Mouse (Mus musculus): Measurements from ENCODE around the gene Erich2.
"Not testable (repeated sequence)": the region's sequence is repeated elsewhere in the genome, so short reads cannot be mapped to it uniquely, and the experiment has no call there.

Erich2 gene

GRCm38 (mm10) chr2:70508496-70508895 lies at the start of gene Erich2:
TSS of gene Erich2 (plus strand) at chr2:70508819.
- no peak for DNase-seq (ENCODE audit: low spot score)

- DNase-seq (ENCODE audit: low spot score): no peak
Observed at GRCm38 (mm10) chr2:70463606-70464005, 45.0 kb upstream of the Erich2 start.

GRCm38 (mm10) chr2:70471136-70471535 lies 37.5 kb upstream of the Erich2 start:
- no peak for DNase-seq (ENCODE audit: low spot score)

- DNase-seq (ENCODE audit: low spot score): no peak
Observed at GRCm38 (mm10) chr2:70471861-70472620, 36.6 kb upstream of the Erich2 start.

- no peak for DNase-seq (ENCODE audit: low spot score)
Observed at GRCm38 (mm10) chr2:70497715-70498318, 10.8 kb upstream of the Erich2 start.

- no peak for DNase-seq (ENCODE audit: low spot score)
Observed at GRCm38 (mm10) chr2:70503436-70503835, 5.2 kb upstream of the Erich2 start.

- DNase-seq (ENCODE audit: low spot score): no peak
Observed at GRCm38 (mm10) chr2:70505229-70505628, 3.4 kb upstream of the Erich2 start.

GRCm38 (mm10) chr2:70505896-70506295 lies 2.7 kb upstream of the Erich2 start:
- no peak for DNase-seq (ENCODE audit: low spot score)

- no peak for DNase-seq (ENCODE audit: low spot score)
Observed at GRCm38 (mm10) chr2:70506372-70506771, 2.2 kb upstream of the Erich2 start.

- DNase-seq (ENCODE audit: low spot score): no peak
Observed at GRCm38 (mm10) chr2:70509021-70509632, 508 bp downstream of the Erich2 start.

- DNase-seq (ENCODE audit: low spot score): not testable (repeated sequence)
Observed at GRCm38 (mm10) chr2:70538283-70538682, 29.7 kb downstream of the Erich2 start.

- no peak for DNase-seq (ENCODE audit: low spot score)
Observed at GRCm38 (mm10) chr2:70550671-70551070, 42.1 kb downstream of the Erich2 start.

GRCm38 (mm10) chr2:70551446-70551845 lies 42.8 kb downstream of the Erich2 start:
- no peak for DNase-seq (ENCODE audit: low spot score)

- no peak for DNase-seq (ENCODE audit: low spot score)
Observed at GRCm38 (mm10) chr2:70552067-70552598, 43.5 kb downstream of the Erich2 start.

GRCm38 (mm10) chr2:70552772-70553171 lies 44.2 kb downstream of the Erich2 start, which contains the start of gene Gad1:
TSS of gene Gad1 (plus strand) at chr2:70553072.
- DNase-seq (ENCODE audit: low spot score): no peak

- no peak for DNase-seq (ENCODE audit: low spot score)
Observed at GRCm38 (mm10) chr2:70553826-70554225, 45.2 kb downstream of the Erich2 start.

- DNase-seq (ENCODE audit: low spot score): peak; percentile 67
Observed at GRCm38 (mm10) chr2:70558112-70558842, 49.7 kb downstream of the Erich2 start.

- no peak for DNase-seq (ENCODE audit: low spot score)
Observed at GRCm38 (mm10) chr2:70558843-70559451, 50.3 kb downstream of the Erich2 start.

GRCm38 (mm10) chr2:70559520-70559919 lies 50.9 kb downstream of the Erich2 start:
- peak; percentile 57 for DNase-seq (ENCODE audit: low spot score)

GRCm38 (mm10) chr2:70561077-70561795 lies 52.6 kb downstream of the Erich2 start:
- DNase-seq (ENCODE audit: low spot score): no peak

GRCm38 (mm10) chr2:70562011-70562491 lies 53.4 kb downstream of the Erich2 start:
- no peak for DNase-seq (ENCODE audit: low spot score)
